9 mouse cellular contexts compared by ENCODE assay signal in the genomic region with DNA sequence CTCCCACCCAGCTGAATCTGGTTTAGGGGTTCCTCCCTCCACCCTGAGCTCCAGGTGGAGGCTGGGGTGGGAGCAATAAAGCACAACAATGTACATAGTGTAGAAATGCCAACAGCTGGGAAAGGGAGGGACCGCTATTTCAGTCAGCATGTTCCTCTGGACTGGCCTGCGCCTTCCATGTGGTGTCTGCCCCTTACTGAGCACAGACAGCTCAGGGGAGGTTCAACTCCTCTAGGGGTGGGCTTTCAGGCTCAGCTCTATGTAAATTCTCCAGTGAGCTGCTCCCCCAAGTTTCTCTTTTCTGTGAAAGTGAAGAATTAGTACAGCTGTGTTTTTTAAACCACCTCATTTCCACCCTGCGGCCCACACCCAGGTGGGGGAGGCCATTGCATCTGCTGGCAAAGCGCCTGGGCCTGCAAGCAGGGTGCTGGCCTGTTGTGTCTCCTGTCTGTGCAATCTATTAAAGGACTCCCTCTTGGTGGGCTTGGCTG. TPM values are rescaled to one million over a fixed set of nuclear protein-coding genes. Genes with fewer than 3 reads are reported as not detected.
DNase-seq lines count a peak whose midpoint lies in the region; TF ChIP-seq lines count a peak whose summit lies in the region.
"Had no signal": no experiment of that assay in that cellular context is flagged by ENCODE, and none has a peak within 500 bp of the region (broad histone marks: within the 10 kb centered on the region; RNA-seq: fewer than 3 reads in every experiment).

No protein-coding gene starts in this region.

- H3K4me1 ChIP-seq in cerebellum, adult 2 months (ENCODE audit: control insufficient read depth, insufficient read depth, low read length), result peaks cover 35% of the 10 kb centered on the region
- H3K4me1 ChIP-seq in spleen, adult 2 months (ENCODE audit: control insufficient read depth, insufficient read depth, insufficient read length), result peaks cover 11% of the 10 kb centered on the region; the same call in 1 of the 2 replicates
- peaks cover 29% of the 10 kb centered on the region for H3K4me1 ChIP-seq in limb, embryonic 10.5 days

- peaks cover 47% of the 10 kb centered on the region for H3K36me3 ChIP-seq in spleen, adult 2 months (ENCODE audit: control insufficient read depth, insufficient read depth, low read length)
- H3K36me3 ChIP-seq in limb, embryonic 10.5 days, result peaks cover 57% of the 10 kb centered on the region

- 54% methylated on average over 4 of the region's 4 CpGs for WGBS in cerebellum, adult 2 months
- 56% methylated on average over 4 of the region's 4 CpGs for WGBS in spleen, adult 2 months
- 85% methylated on average over 4 of the region's 4 CpGs for WGBS in limb, embryonic 10.5 days

- TF ChIP-seq POLR2A in cerebellum, adult 2 months (IDR thresholded peaks at IDR 0.05; ENCODE audit: borderline replicate concordance, insufficient read depth, low read length), result no peak
- no peak for TF ChIP-seq POLR2A in spleen, adult 2 months (IDR thresholded peaks at IDR 0.05; ENCODE audit: low read depth, low read length)

- no peaks in the 10 kb centered on the region for H3K9me3 ChIP-seq in limb, embryonic 10.5 days (replicated peaks)
- H3K9me3 ChIP-seq: megakaryocyte, embryonic 14.5 days had no signal

- intact Hi-C loops in heart, postnatal 25 days (cut with DNase I), result no loop called here

- H3K27me3 ChIP-seq in cerebellum, adult 2 months (ENCODE audit: control insufficient read depth, insufficient read depth, low read length), result no peaks in the 10 kb centered on the region
- H3K27me3 ChIP-seq in spleen, adult 2 months (ENCODE audit: control insufficient read depth, insufficient read depth, low read length), result no peaks in the 10 kb centered on the region
- no peaks in the 10 kb centered on the region for H3K27me3 ChIP-seq in limb, embryonic 10.5 days (ENCODE audit: low read depth, poor library complexity, severe bottlenecking)
- H3K27me3 ChIP-seq: megakaryocyte, embryonic 14.5 days had no signal

- no peak overlapping the region for H3K4me3 ChIP-seq in cerebellum, adult 2 months (replicated peaks; ENCODE audit: insufficient read depth, low read depth, low read length)
- no peak overlapping the region for H3K4me3 ChIP-seq in spleen, adult 2 months (ENCODE audit: extremely low read depth, insufficient read depth, insufficient read length)
- no peak overlapping the region for H3K4me3 ChIP-seq in limb, embryonic 10.5 days

- peak in 1 of 2 experiments; percentile 59 for DNase-seq in cerebellum, adult 2 months
- no peak for DNase-seq in cerebellum, postnatal 4 days (ENCODE audit: low spot score in 2 of 2)
- DNase-seq in spleen, adult 2 months (ENCODE audit: low read depth in 1 of 2, low spot score in 2 of 2), result no peak
- DNase-seq in spleen, postnatal 4 days (ENCODE audit: low spot score in 2 of 2), result no peak
- peak; percentile 49 for DNase-seq in heart, postnatal 25 days (ENCODE audit: low spot score)
- DNase-seq in limb, embryonic 10.5 days (ENCODE audit: low spot score), result no peak
- DNase-seq in thymus, postnatal 25 days, result peak; percentile 53
- no peak for DNase-seq in embryo, embryonic 10 days (ENCODE audit: low spot score)

- peak overlapping the region; percentile 90 for H3K27ac ChIP-seq in cerebellum, adult 2 months (ENCODE audit: insufficient read depth, low read length)
- H3K27ac ChIP-seq in spleen, adult 2 months (ENCODE audit: insufficient read depth, low read length), result peak overlapping the region; percentile 53
- H3K27ac ChIP-seq in limb, embryonic 10.5 days, result peak overlapping the region; percentile 84

- TF ChIP-seq CTCF in cerebellum, adult 2 months (IDR thresholded peaks at IDR 0.05; ENCODE audit: borderline replicate concordance, insufficient read depth, low read depth, low read length), result no peak
- TF ChIP-seq CTCF in spleen, adult 2 months (IDR thresholded peaks at IDR 0.05; ENCODE audit: extremely low read depth, insufficient read depth, insufficient read length, insufficient replicate concordance), result no peak

RNA-seq across cellular contexts. Expression of a gene that starts 9.6 kb away (rescaled TPM):
- polyA plus RNA-seq in cerebellum, adult 2 months (2012; rRNA removed), result 2,288 and 2,321 TPM in 2 replicates
- 333 and 340 TPM in 2 replicates for polyA plus RNA-seq in spleen, adult 2 months (2012; rRNA removed)
- total RNA-seq in heart, postnatal 25 days (2021), result 100 to 1,000 TPM; 316 to 357 TPM
- polyA plus RNA-seq in limb, embryonic 10.5 days (2016; fragmentation: Nextera tagmentation; extraction: Ambion mirVana), result 5,840 and 6,698 TPM in 2 replicates

RNA-seq across cellular contexts. Expression of a gene that starts 16.8 kb away (rescaled TPM):
- 90.4 and 92.2 TPM in 2 replicates for polyA plus RNA-seq in cerebellum, adult 2 months (2012; rRNA removed)
- 118 and 142 TPM in 2 replicates for polyA plus RNA-seq in spleen, adult 2 months (2012; rRNA removed)
- total RNA-seq in heart, postnatal 25 days (2021), result 10 to 100 TPM; 38.5 to 39.0 TPM
- 10.9 and 12.4 TPM in 2 replicates for polyA plus RNA-seq in limb, embryonic 10.5 days (2016; fragmentation: Nextera tagmentation; extraction: Ambion mirVana)

RNA-seq across cellular contexts. Expression of a gene that starts 38.6 kb away (rescaled TPM):
- 106 and 107 TPM in 2 replicates for polyA plus RNA-seq in cerebellum, adult 2 months (2012; rRNA removed)
- 29.8 and 36.5 TPM in 2 replicates for polyA plus RNA-seq in spleen, adult 2 months (2012; rRNA removed)
- total RNA-seq in heart, postnatal 25 days (2021), result 10 to 100 TPM; 67.7 to 69.4 TPM
- 583 and 781 TPM in 2 replicates for polyA plus RNA-seq in limb, embryonic 10.5 days (2016; fragmentation: Nextera tagmentation; extraction: Ambion mirVana)

Comparison
In these comparisons a context has a peak if more than half of its experiments do, and no peak if none do; other contexts are left out.
1. DNase-seq: peak in heart, postnatal 25 days (single experiment) and thymus, postnatal 25 days (single experiment); none in cerebellum, postnatal 4 days (0 of 2), spleen, adult 2 months (0 of 2), spleen, postnatal 4 days (0 of 2), limb, embryonic 10.5 days (single experiment) and embryo, embryonic 10 days (single experiment).
2. Peak in every context shown above with its lines, with median percentiles within 50 percentile points of each other: H3K27ac ChIP-seq.